Mouse (Mus musculus) G1E (cell line): ENCODE results near the gene Tnni1.

Experiments used
- CTCF ChIP-seq: IDR thresholded peaks from 2 replicates; pipeline ENCODE4 v1.5.1; 2012; ENCODE audit warnings: low read depth, low read length, inconsistent platforms, mixed read lengths
- GATA1 ChIP-seq: IDR thresholded peaks from 2 replicates; pipeline ENCODE4 v1.6.1; 2012; ENCODE audit warnings: borderline replicate concordance, low read length, inconsistent platforms, mixed read lengths
- POLR2AphosphoS5 ChIP-seq: IDR thresholded peaks from 2 replicates; pipeline ENCODE4 v1.6.1; 2012; ENCODE audit warnings: low read depth, low read length, inconsistent platforms; ENCODE audit not compliant: insufficient replicate concordance
- TAL1 ChIP-seq: conservative IDR thresholded peaks from 2 replicates; pipeline ENCODE4 v1.6.1; 2012; ENCODE audit warnings: low read depth, low read length, inconsistent platforms, mixed read lengths

GRCm38 (mm10) chr1:135813687-135814395 is 34.6 kb downstream of the Tnni1 start:
- TF ChIP-seq GATA1 (no peak), CTCF (no peak), POLR2AphosphoS5 (no peak), TAL1 (no peak)
